Mouse (Mus musculus): ENCODE measurements around the gene Gm30191. TPM values are rescaled to one million over a fixed set of nuclear protein-coding genes. Genes with fewer than 3 reads are reported as not detected.
"Not testable (repeated sequence)": the region's sequence is repeated elsewhere in the genome, so short reads cannot be mapped to it uniquely, and the experiment has no call there.

Gene Gm30191
- total RNA-seq, 1 experiment from 2014 or later = not detected

- not testable (repeated sequence) for ATAC-seq (replicated peaks in 1 of 2; ENCODE audit: insufficient read depth in 1 of 2, low FRiP score in 2 of 2, low TSS enrichment in 1 of 2, low read depth in 1 of 2, poor library complexity in 2 of 2, severe bottlenecking in 2 of 2)
Measured at GRCm38 (mm10) chr4:134269622-134270021, 22.9 kb downstream of the Gm30191 start.

- ATAC-seq (replicated peaks in 1 of 2; ENCODE audit: insufficient read depth in 1 of 2, low FRiP score in 2 of 2, low TSS enrichment in 1 of 2, low read depth in 1 of 2, poor library complexity in 2 of 2, severe bottlenecking in 2 of 2) = no peak
Measured at GRCm38 (mm10) chr4:134271979-134272378, 25.2 kb downstream of the Gm30191 start.

GRCm38 (mm10) chr4:134272731-134273416, 26.1 kb downstream of the Gm30191 start:
- no peak for ATAC-seq (replicated peaks in 1 of 2; ENCODE audit: insufficient read depth in 1 of 2, low FRiP score in 2 of 2, low TSS enrichment in 1 of 2, low read depth in 1 of 2, poor library complexity in 2 of 2, severe bottlenecking in 2 of 2)

- peak; percentile 81 to 87 for ATAC-seq (replicated peaks in 1 of 2; ENCODE audit: insufficient read depth in 1 of 2, low FRiP score in 2 of 2, low TSS enrichment in 1 of 2, low read depth in 1 of 2, poor library complexity in 2 of 2, severe bottlenecking in 2 of 2)
Measured at GRCm38 (mm10) chr4:134273417-134274345, 26.9 kb downstream of the Gm30191 start.

- no peak for ATAC-seq (replicated peaks in 1 of 2; ENCODE audit: insufficient read depth in 1 of 2, low FRiP score in 2 of 2, low TSS enrichment in 1 of 2, low read depth in 1 of 2, poor library complexity in 2 of 2, severe bottlenecking in 2 of 2)
Measured at GRCm38 (mm10) chr4:134284942-134285341, 38.2 kb downstream of the Gm30191 start.

GRCm38 (mm10) chr4:134286226-134287167, 39.8 kb downstream of the Gm30191 start:
- no peak for ATAC-seq (replicated peaks in 1 of 2; ENCODE audit: insufficient read depth in 1 of 2, low FRiP score in 2 of 2, low TSS enrichment in 1 of 2, low read depth in 1 of 2, poor library complexity in 2 of 2, severe bottlenecking in 2 of 2)

GRCm38 (mm10) chr4:134287168-134287564, 40.4 kb downstream of the Gm30191 start:
- peak; percentile 42 to 64 for ATAC-seq (replicated peaks in 1 of 2; ENCODE audit: insufficient read depth in 1 of 2, low FRiP score in 2 of 2, low TSS enrichment in 1 of 2, low read depth in 1 of 2, poor library complexity in 2 of 2, severe bottlenecking in 2 of 2)

- peak; percentile 72 to 77 for ATAC-seq (replicated peaks in 1 of 2; ENCODE audit: insufficient read depth in 1 of 2, low FRiP score in 2 of 2, low TSS enrichment in 1 of 2, low read depth in 1 of 2, poor library complexity in 2 of 2, severe bottlenecking in 2 of 2)
Measured at GRCm38 (mm10) chr4:134287575-134288025, 40.9 kb downstream of the Gm30191 start, which contains the start of gene Pdik1l. Gene Pdik1l (minus strand): TSS chr4:134287895.

GRCm38 (mm10) chr4:134288397-134289256, 41.9 kb downstream of the Gm30191 start:
- peak in 1 of 2 experiments; percentile 4; a peak in 1 of 4 replicates for ATAC-seq (replicated peaks in 1 of 2; ENCODE audit: insufficient read depth in 1 of 2, low FRiP score in 2 of 2, low TSS enrichment in 1 of 2, low read depth in 1 of 2, poor library complexity in 2 of 2, severe bottlenecking in 2 of 2)

- peak; percentile 61 to 66; a peak in 3 of 4 replicates for ATAC-seq (replicated peaks in 1 of 2; ENCODE audit: insufficient read depth in 1 of 2, low FRiP score in 2 of 2, low TSS enrichment in 1 of 2, low read depth in 1 of 2, poor library complexity in 2 of 2, severe bottlenecking in 2 of 2)
Measured at GRCm38 (mm10) chr4:134292067-134292466, 45.3 kb downstream of the Gm30191 start.

GRCm38 (mm10) chr4:134293061-134293691, 46.4 kb downstream of the Gm30191 start:
- no peak for ATAC-seq (replicated peaks in 1 of 2; ENCODE audit: insufficient read depth in 1 of 2, low FRiP score in 2 of 2, low TSS enrichment in 1 of 2, low read depth in 1 of 2, poor library complexity in 2 of 2, severe bottlenecking in 2 of 2)

GRCm38 (mm10) chr4:134293692-134294163, 47.0 kb downstream of the Gm30191 start:
- ATAC-seq (replicated peaks in 1 of 2; ENCODE audit: insufficient read depth in 1 of 2, low FRiP score in 2 of 2, low TSS enrichment in 1 of 2, low read depth in 1 of 2, poor library complexity in 2 of 2, severe bottlenecking in 2 of 2) = no peak

GRCm38 (mm10) chr4:134296096-134296495, 49.4 kb downstream of the Gm30191 start:
- ATAC-seq (replicated peaks in 1 of 2; ENCODE audit: insufficient read depth in 1 of 2, low FRiP score in 2 of 2, low TSS enrichment in 1 of 2, low read depth in 1 of 2, poor library complexity in 2 of 2, severe bottlenecking in 2 of 2) = not testable (repeated sequence)

GRCm38 (mm10) chr4:134296523-134296922, 49.8 kb downstream of the Gm30191 start:
- ATAC-seq (replicated peaks in 1 of 2; ENCODE audit: insufficient read depth in 1 of 2, low FRiP score in 2 of 2, low TSS enrichment in 1 of 2, low read depth in 1 of 2, poor library complexity in 2 of 2, severe bottlenecking in 2 of 2) = no peak

GRCm38 (mm10) chr4:134297369-134297768, 50.6 kb downstream of the Gm30191 start:
- ATAC-seq (replicated peaks in 1 of 2; ENCODE audit: insufficient read depth in 1 of 2, low FRiP score in 2 of 2, low TSS enrichment in 1 of 2, low read depth in 1 of 2, poor library complexity in 2 of 2, severe bottlenecking in 2 of 2) = no peak

Data from hematopoietic stem cell, adult 5-6 weeks (primary cell).